In genomic region chr13:63507001-63507556, GRCm38 (mm10) we compare ENCODE assay signal across 30 mouse cellular contexts. TPM values are rescaled to one million over a fixed set of nuclear protein-coding genes. Genes with fewer than 3 reads are reported as not detected.
DNase-seq lines count a peak whose midpoint lies in the region; ATAC-seq lines count a peak whose summit lies in the region.
"Had no signal": no experiment of that assay in that cellular context is flagged by ENCODE, and none has a peak within 500 bp of the region (broad histone marks: within the 10 kb centered on the region; RNA-seq: fewer than 3 reads in every experiment).

No protein-coding gene starts in this region.

- H3K9ac ChIP-seq in limb, embryonic 11.5 days (ENCODE audit: low read length), result no peak overlapping the region
- no peak overlapping the region for H3K9ac ChIP-seq in intestine, embryonic 15.5 days
- H3K9ac ChIP-seq: forebrain, embryonic 15.5 days; kidney, embryonic 15.5 days; liver, embryonic 12.5 days; midbrain, embryonic 15.5 days; neural tube, embryonic 13.5 days had no signal

- peak; percentile 23 for DNase-seq in limb, embryonic 11.5 days (ENCODE audit: low spot score)
- no peak for DNase-seq in limb, embryonic 10.5 days (ENCODE audit: low spot score)
- DNase-seq in adrenal gland, adult 8-10 months, result peak; percentile 43
- DNase-seq in adrenal gland, postnatal 25 days, result peak; percentile 27
- DNase-seq in lung, postnatal 25 days (ENCODE audit: low spot score), result peak; percentile 65
- DNase-seq: B cell, adult 2 months; cerebellum, adult 2 months; cerebellum, postnatal 36 days; embryo, embryonic 11 days; heart, adult 11 months; kidney, adult 11 months; kidney, postnatal 4 days; layer of hippocampus, adult 9-11 months; left cerebral cortex, postnatal 4 days; retina, postnatal 1 day; right cerebral cortex, postnatal 25 days; spleen, adult 18-20 months; thymus, postnatal 14 days had no signal

- no peak for ATAC-seq in limb, embryonic 11.5 days (ENCODE audit: insufficient number of reproducible peaks, low FRiP score, low TSS enrichment, low read depth)
- ATAC-seq in granulocyte monocyte progenitor cell, adult 5-6 weeks (replicated peaks; ENCODE audit: poor library complexity, severe bottlenecking), result no peak
- ATAC-seq in intestine, embryonic 15.5 days, result no peak
- ATAC-seq: forebrain, embryonic 15.5 days; hindbrain, postnatal 0 days; liver, embryonic 12.5 days; midbrain, embryonic 15.5 days had no signal

- peaks cover 22% of the 10 kb centered on the region for H3K36me3 ChIP-seq in limb, embryonic 11.5 days (ENCODE audit: control insufficient read depth, insufficient read depth, low read length)
- H3K36me3 ChIP-seq in limb, embryonic 10.5 days, result peaks cover 53% of the 10 kb centered on the region
- H3K36me3 ChIP-seq in intestine, embryonic 15.5 days, result peaks cover 25% of the 10 kb centered on the region

- no peak overlapping the region for H3K4me2 ChIP-seq in limb, embryonic 11.5 days (ENCODE audit: low read depth, severe bottlenecking)
- H3K4me2 ChIP-seq in intestine, embryonic 15.5 days (replicated peaks), result no peak overlapping the region
- H3K4me2 ChIP-seq: forebrain, embryonic 15.5 days; heart, embryonic 11.5 days; kidney, embryonic 15.5 days; liver, embryonic 12.5 days; midbrain, embryonic 15.5 days; neural tube, embryonic 13.5 days had no signal

- H3K4me1 ChIP-seq in limb, embryonic 11.5 days (ENCODE audit: control insufficient read depth, insufficient read depth, low read length), result no peaks in the 10 kb centered on the region
- peaks cover 8% of the 10 kb centered on the region for H3K4me1 ChIP-seq in limb, embryonic 10.5 days
- no peaks in the 10 kb centered on the region for H3K4me1 ChIP-seq in intestine, embryonic 15.5 days (replicated peaks)
- H3K4me1 ChIP-seq: forebrain, embryonic 15.5 days; liver, embryonic 12.5 days; midbrain, embryonic 15.5 days had no signal

- no peak overlapping the region for H3K4me3 ChIP-seq in limb, embryonic 11.5 days (ENCODE audit: low read depth, low read length)
- no peak overlapping the region for H3K4me3 ChIP-seq in limb, embryonic 10.5 days
- H3K4me3 ChIP-seq in intestine, embryonic 15.5 days (replicated peaks), result no peak overlapping the region
- H3K4me3 ChIP-seq: forebrain, embryonic 15.5 days; kidney, embryonic 15.5 days; left cerebral cortex, adult 2 months; liver, embryonic 12.5 days; midbrain, embryonic 15.5 days; myocyte; neural tube, embryonic 13.5 days had no signal

- H3K9me3 ChIP-seq in limb, embryonic 11.5 days (ENCODE audit: control insufficient read depth, low read length), result no peaks in the 10 kb centered on the region
- H3K9me3 ChIP-seq in limb, embryonic 10.5 days (replicated peaks), result no peaks in the 10 kb centered on the region
- H3K9me3 ChIP-seq in intestine, embryonic 15.5 days, result no peaks in the 10 kb centered on the region
- H3K9me3 ChIP-seq: forebrain, embryonic 15.5 days; kidney, embryonic 15.5 days; liver, embryonic 12.5 days; midbrain, embryonic 15.5 days; neural tube, embryonic 13.5 days had no signal

- 83% methylated on average over 6 of the region's 6 CpGs for WGBS in limb, embryonic 11.5 days
- WGBS in limb, embryonic 10.5 days, result 90% methylated on average over 6 of the region's 6 CpGs
- whole genome bisulfite sequencing in intestine, embryonic 15.5 days, result 74% methylated on average over 6 of the region's 6 CpGs

- H3K27ac ChIP-seq in limb, embryonic 11.5 days (replicated peaks; ENCODE audit: low read depth, low read length), result no peak overlapping the region
- H3K27ac ChIP-seq in limb, embryonic 10.5 days, result no peak overlapping the region
- no peak overlapping the region for H3K27ac ChIP-seq in intestine, embryonic 15.5 days
- H3K27ac ChIP-seq: forebrain, embryonic 15.5 days; hindbrain, postnatal 0 days; kidney, embryonic 15.5 days; left cerebral cortex, adult 2 months; liver, embryonic 12.5 days; macrophage; midbrain, embryonic 15.5 days; neural tube, embryonic 13.5 days had no signal

- H3K27me3 ChIP-seq in limb, embryonic 11.5 days (ENCODE audit: control insufficient read depth, insufficient read depth, low read length), result no peaks in the 10 kb centered on the region
- no peaks in the 10 kb centered on the region for H3K27me3 ChIP-seq in limb, embryonic 10.5 days (ENCODE audit: low read depth, poor library complexity, severe bottlenecking)
- no peaks in the 10 kb centered on the region for H3K27me3 ChIP-seq in intestine, embryonic 15.5 days (replicated peaks)
- H3K27me3 ChIP-seq: forebrain, embryonic 15.5 days; kidney, embryonic 15.5 days; liver, embryonic 12.5 days; midbrain, embryonic 15.5 days; neural tube, embryonic 13.5 days had no signal

RNA-seq across cellular contexts. Expression of gene Fancc, which starts 10.0 kb away (rescaled TPM):
- 24.9 and 25.5 TPM in 2 replicates for polyA plus RNA-seq in limb, embryonic 11.5 days (2014; fragmentation: Nextera tagmentation; extraction: Ambion mirVana)
- polyA plus RNA-seq in limb, embryonic 10.5 days (2016; fragmentation: Nextera tagmentation; extraction: Ambion mirVana), result 27.0 and 29.2 TPM in 2 replicates
- 10 to 100 TPM; 11.8 to 15.2 (median 13.1) TPM for total RNA-seq in adrenal gland, adult 8-10 months (2022)
- total RNA-seq in adrenal gland, postnatal 25 days (2021), result 10.4 and 18.2 TPM in 2 replicates
- 11.3 and 14.5 TPM in 2 replicates for total RNA-seq in granulocyte monocyte progenitor cell, adult 5-6 weeks (2014; fragmentation: Nextera tagmentation)
- total RNA-seq in granulocyte monocyte progenitor cell, adult 5-6 weeks (2017), result 10.0 and 11.9 TPM in 2 replicates
- 17.1 and 17.7 TPM in 2 replicates for polyA plus RNA-seq in intestine, embryonic 15.5 days (2015; fragmentation: Nextera tagmentation; extraction: Ambion mirVana)
